Mouse (Mus musculus) common myeloid progenitor, adult 5-6 weeks (primary cell): ENCODE results near the gene Hemgn. TPM values are rescaled to one million over a fixed set of nuclear protein-coding genes. Genes with fewer than 3 reads are reported as not detected.

Source experiments
- ATAC-seq: replicated peaks from 2 replicates; pipeline ENCODE4 v1.8.0; 2016; ENCODE audit warnings: low read depth, mild to moderate bottlenecking, moderate TSS enrichment, inconsistent platforms; ENCODE audit not compliant: poor library complexity, severe bottlenecking
- total RNA-seq: library from RNA; stranded (forward); fragments of 200-1000, 187-1606 nt; gene quantifications from 2 replicates; pipeline ENCODE4 v1.2.3, GENCODE M21; 2017

Hemgn gene
- total RNA-seq, 1 experiment from 2014 or later: 64.2 TPM

GRCm38 (mm10) chr4:46364360-46364759, 48.9 kb downstream of the Hemgn start:
- no peak for ATAC-seq

- no peak for ATAC-seq
Measured at GRCm38 (mm10) chr4:46361258-46361657, 52.0 kb downstream of the Hemgn start.

- peak; percentile 58; the same call in 1 of the 2 replicates for ATAC-seq
Measured at GRCm38 (mm10) chr4:46359539-46360253, 53.6 kb downstream of the Hemgn start.

- peak; percentile 76 for ATAC-seq
Measured at GRCm38 (mm10) chr4:46356351-46357133, 56.8 kb downstream of the Hemgn start.

GRCm38 (mm10) chr4:46353045-46353444, 60.3 kb downstream of the Hemgn start:
- ATAC-seq: no peak

GRCm38 (mm10) chr4:46349530-46349929, 63.8 kb downstream of the Hemgn start:
- ATAC-seq: no peak

- no peak for ATAC-seq
Measured at GRCm38 (mm10) chr4:46348897-46349296, 64.4 kb downstream of the Hemgn start.

GRCm38 (mm10) chr4:46347580-46348515, 65.5 kb downstream of the Hemgn start:
- 0 out of 2 replicates have a peak, but pooled peaks have one; percentile 31 for ATAC-seq

- no peak for ATAC-seq
Measured at GRCm38 (mm10) chr4:46347141-46347540, 66.2 kb downstream of the Hemgn start.

GRCm38 (mm10) chr4:46346221-46346620, 67.1 kb downstream of the Hemgn start:
- ATAC-seq: no peak

- no peak for ATAC-seq
Measured at GRCm38 (mm10) chr4:46345773-46346100, 67.6 kb downstream of the Hemgn start.

- no peak for ATAC-seq
Measured at GRCm38 (mm10) chr4:46345056-46345772, 68.1 kb downstream of the Hemgn start.

GRCm38 (mm10) chr4:46344288-46344687, 69.0 kb downstream of the Hemgn start:
- peak; percentile 67 for ATAC-seq

Other genes with a start within 250 kb of the Hemgn start
- 33.2 and 41.7 TPM in 2 replicates for gene Xpa, start 217.2 kb downstream of the Hemgn start, total RNA-seq
- gene Foxe1, start 69.9 kb downstream of the Hemgn start, total RNA-seq: 0.34 TPM in 1 of 2 replicates, not detected in the other
- gene Trmo, start 24.1 kb downstream of the Hemgn start, total RNA-seq: 9.7 and 17.0 TPM in 2 replicates
- gene Anp32b, start 37.4 kb upstream of the Hemgn start, total RNA-seq: 152 and 196 TPM in 2 replicates
- 57.9 and 65.7 TPM in 2 replicates for gene Nans, start 75.7 kb upstream of the Hemgn start, total RNA-seq
- gene Trim14, start 122.6 kb upstream of the Hemgn start, total RNA-seq: 24.2 and 28.0 TPM in 2 replicates
- 47.3 and 61.3 TPM in 2 replicates for gene Coro2a, start 188.7 kb upstream of the Hemgn start, total RNA-seq
- gene Tbc1d2, start 236.7 kb upstream of the Hemgn start, total RNA-seq: 4.1 and 5.3 TPM in 2 replicates